Mouse (Mus musculus): ENCODE data around the gene Asap2.

Asap2 gene

DNA sequence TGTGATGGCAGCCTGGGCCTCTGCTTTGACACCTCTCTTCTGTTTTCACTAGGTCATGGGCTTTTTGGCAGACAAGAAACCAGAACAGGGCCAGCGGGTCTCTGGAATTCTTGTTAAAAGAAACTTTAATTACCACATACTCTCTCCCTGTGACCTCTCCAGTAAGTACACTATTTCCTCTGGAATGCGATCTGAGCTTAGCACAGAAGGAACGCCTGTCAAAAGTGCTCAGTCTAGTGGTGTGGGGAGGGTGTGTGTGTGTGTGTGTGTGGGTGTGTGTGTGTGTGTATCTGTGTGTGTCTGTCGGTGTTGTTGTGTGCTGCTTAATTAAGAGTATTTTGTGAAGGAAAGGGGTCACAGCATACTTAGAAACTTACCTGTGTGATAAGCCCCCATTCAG is 316.5 kb downstream of the Asap2 start:
- DNase-seq (ENCODE audit: low read depth, low spot score), result no peak

DNA sequence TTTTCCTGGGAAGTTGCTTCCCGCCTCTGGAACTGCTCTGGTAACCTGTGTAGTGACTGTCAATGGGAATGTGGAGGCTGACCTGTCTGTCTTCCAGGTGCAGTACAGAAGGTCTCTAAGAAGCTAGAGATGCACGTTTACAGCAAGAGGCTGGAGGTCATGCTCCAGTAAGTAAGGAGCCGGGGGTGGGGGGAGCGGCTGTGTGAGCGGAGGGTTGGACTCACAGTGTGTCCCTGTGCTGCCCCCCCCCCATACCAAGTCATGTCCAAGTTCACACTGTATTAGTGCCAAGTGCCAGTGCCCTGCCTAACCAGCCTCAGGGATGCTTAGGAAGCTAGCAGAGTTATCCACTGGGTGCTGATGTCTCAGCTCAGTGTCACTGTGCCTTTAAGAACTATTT is 321.9 kb downstream of the Asap2 start:
- DNase-seq (ENCODE audit: low read depth, low spot score), result no peak

- DNase-seq (ENCODE audit: low read depth, low spot score), result peak; percentile 70
Measured at GRCm38 (mm10) chr12:21315923-21316868, 325.9 kb downstream of the Asap2 start, which contains the start of gene Iah1. TSS of gene Iah1 (plus strand) at chr12:21316389.

- DNase-seq (ENCODE audit: low read depth, low spot score), result no peak
Measured at GRCm38 (mm10) chr12:21316869-21317265, 326.6 kb downstream of the Asap2 start.

GRCm38 (mm10) chr12:21318143-21318895 is 328.1 kb downstream of the Asap2 start:
- DNase-seq (ENCODE audit: low read depth, low spot score), result peak; percentile 80
